Comparison of ENCODE assay signal across 9 mouse cellular contexts in the genomic region with DNA sequence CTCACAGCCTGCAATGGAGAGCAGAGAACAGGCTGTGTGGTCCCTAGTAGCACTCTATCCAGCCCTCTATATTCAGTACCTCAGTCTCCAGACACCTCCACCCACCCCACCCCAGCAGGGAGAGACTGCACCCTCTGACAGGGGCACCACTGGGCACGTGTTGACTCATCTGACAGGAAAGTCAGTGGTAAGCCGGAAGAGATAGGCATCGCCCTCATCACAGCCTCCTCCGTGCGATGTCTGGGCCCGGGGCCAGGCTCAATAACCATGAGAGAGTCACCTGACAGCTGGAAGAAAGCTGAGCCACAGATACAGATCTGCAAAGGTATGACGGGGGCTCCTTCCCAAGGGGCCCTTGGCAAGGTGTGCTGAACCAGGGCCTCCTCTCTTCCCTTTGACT. TPM values are rescaled to one million over a fixed set of nuclear protein-coding genes. Genes with fewer than 3 reads are reported as not detected.
DNase-seq lines count a peak whose midpoint lies in the region; ATAC-seq and TF ChIP-seq lines count a peak whose summit lies in the region.
"Had no signal": no experiment of that assay in that cellular context is flagged by ENCODE, and none has a peak within 500 bp of the region (broad histone marks: within the 10 kb centered on the region; RNA-seq: fewer than 3 reads in every experiment).

No protein-coding gene starts in this region.

- H3K4me3 ChIP-seq in layer of hippocampus, adult 2 months: no peak overlapping the region
- H3K4me3 ChIP-seq in forebrain, embryonic 12.5 days (replicated peaks): no peak overlapping the region
- H3K4me3 ChIP-seq in hindbrain, embryonic 10.5 days: no peak overlapping the region
- H3K4me3 ChIP-seq: neural tube, embryonic 15.5 days had no signal

- peak overlapping the region; percentile 51; the same call in 1 of the 2 replicates for H3K27ac ChIP-seq in layer of hippocampus, adult 2 months
- no peak overlapping the region for H3K27ac ChIP-seq in forebrain, embryonic 12.5 days
- H3K27ac ChIP-seq in hindbrain, embryonic 10.5 days: no peak overlapping the region
- H3K27ac ChIP-seq: neural tube, embryonic 15.5 days had no signal

- 88% methylated on average over 7 of the region's 7 CpGs for WGBS in forebrain, embryonic 12.5 days
- WGBS in hindbrain, embryonic 10.5 days: 90% methylated on average over 7 of the region's 7 CpGs

- DNase-seq in layer of hippocampus, adult 2 months (ENCODE audit: low spot score in 2 of 2): no peak
- no peak for DNase-seq in layer of hippocampus, postnatal 25 days (ENCODE audit: extremely low spot score in 1 of 2, low spot score in 1 of 2)
- DNase-seq in lung, postnatal 25 days (ENCODE audit: low spot score): peak; percentile 79
- peak; percentile 80 to 89 for DNase-seq in thymus, postnatal 36 days
- DNase-seq in hindbrain, embryonic 10.5 days (ENCODE audit: low spot score): no peak
- DNase-seq in cerebellum, adult 18-20 months: no peak

- ATAC-seq in inflammation-experienced regulatory T-cells, adult 6 months: peak; percentile 90
- ATAC-seq in forebrain, embryonic 12.5 days (ENCODE audit: low FRiP score): no peak

- H3K36me3 ChIP-seq in forebrain, embryonic 12.5 days (replicated peaks): no peaks in the 10 kb centered on the region
- no peaks in the 10 kb centered on the region for H3K36me3 ChIP-seq in hindbrain, embryonic 10.5 days
- H3K36me3 ChIP-seq: neural tube, embryonic 15.5 days had no signal

- no peak overlapping the region for H3K9ac ChIP-seq in forebrain, embryonic 12.5 days
- H3K9ac ChIP-seq: neural tube, embryonic 15.5 days had no signal

- TF ChIP-seq CTCF in layer of hippocampus, adult 2 months (conservative IDR thresholded peaks at IDR 0.05): no peak

- H3K27me3 ChIP-seq in forebrain, embryonic 12.5 days: peaks cover under 1% of the 10 kb centered on the region; the same call in 1 of the 2 replicates
- peaks cover 5% of the 10 kb centered on the region; the same call in 1 of the 2 replicates for H3K27me3 ChIP-seq in hindbrain, embryonic 10.5 days (ENCODE audit: insufficient read depth, poor library complexity, severe bottlenecking)
- H3K27me3 ChIP-seq: neural tube, embryonic 15.5 days had no signal

- peaks cover 15% of the 10 kb centered on the region for H3K4me1 ChIP-seq in forebrain, embryonic 12.5 days
- peaks cover 26% of the 10 kb centered on the region for H3K4me1 ChIP-seq in hindbrain, embryonic 10.5 days (replicated peaks)

- no peaks in the 10 kb centered on the region for H3K9me3 ChIP-seq in forebrain, embryonic 12.5 days
- H3K9me3 ChIP-seq in hindbrain, embryonic 10.5 days: 0 out of 2 replicates have a peak, but pooled peaks cover 5% of the 10 kb centered on the region
- H3K9me3 ChIP-seq: neural tube, embryonic 15.5 days had no signal

- H3K4me2 ChIP-seq in forebrain, embryonic 12.5 days: no peak overlapping the region
- H3K4me2 ChIP-seq: neural tube, embryonic 15.5 days had no signal

RNA-seq across cellular contexts. Expression of a gene that starts 40.8 kb away (rescaled TPM):
- 1 to 10 TPM; 5.9 to 6.1 TPM for total RNA-seq in layer of hippocampus, adult 2 months (2021)
- total RNA-seq in layer of hippocampus, postnatal 25 days (2021): 1 to 10 TPM; 4.9 to 5.6 TPM
- polyA plus RNA-seq in inflammation-experienced regulatory T-cells, adult 6 months (2017; shearing (Covaris generic)): 10 to 100 TPM in 2 of 3 experiments, 1 to 10 TPM in 1; 4.6 to 23.5 (median 19.0) TPM
- polyA plus RNA-seq in forebrain, embryonic 12.5 days (2016; fragmentation: Nextera tagmentation; extraction: Ambion mirVana): 0.29 and 0.42 TPM in 2 replicates
- 0.52 and 1.5 TPM in 2 replicates for polyA plus RNA-seq in hindbrain, embryonic 10.5 days (2016; fragmentation: Nextera tagmentation; extraction: Ambion mirVana)

RNA-seq across cellular contexts. Expression of a gene that starts 41.0 kb away (rescaled TPM):
- 1 to 10 TPM; 2.8 to 3.1 TPM for total RNA-seq in layer of hippocampus, adult 2 months (2021)
- total RNA-seq in layer of hippocampus, postnatal 25 days (2021): 1 to 10 TPM; 2.7 to 3.1 TPM
- polyA plus RNA-seq in inflammation-experienced regulatory T-cells, adult 6 months (2017; shearing (Covaris generic)): 10 to 100 TPM in 1 of 3 experiments, 1 to 10 TPM in 2; 3.3 to 10.1 (median 9.1) TPM
- polyA plus RNA-seq in forebrain, embryonic 12.5 days (2016; fragmentation: Nextera tagmentation; extraction: Ambion mirVana): 1.7 and 1.8 TPM in 2 replicates
- polyA plus RNA-seq in hindbrain, embryonic 10.5 days (2016; fragmentation: Nextera tagmentation; extraction: Ambion mirVana): 2.3 and 2.8 TPM in 2 replicates

Comparison
In these comparisons a context has a peak if more than half of its experiments do, and no peak if none do; other contexts are left out.
1. DNase-seq: peak in lung, postnatal 25 days (single experiment) and thymus, postnatal 36 days (2 of 2); none in layer of hippocampus, adult 2 months (0 of 2), layer of hippocampus, postnatal 25 days (0 of 2), hindbrain, embryonic 10.5 days (single experiment) and cerebellum, adult 18-20 months (0 of 2).